Mouse (Mus musculus) frontal cortex, postnatal 25 days (tissue): ENCODE results near the gene Chchd6.
A peak's percentile ranks its signal among the peaks of the same experiment; 100 is the strongest.

ENCODE experiments used
- DNase-seq, 2 experiments: peaks; one replicate each; pipeline ENCODE4 v3.0.0; 2022; ENCODE audit warnings: low spot score in 2 of 2

The Chchd6 gene

GRCm38 (mm10) chr6:89595018-89595776 lies at the start of gene Chchd6:
Gene Chchd6 (minus strand): TSS chr6:89595652.
- peak; percentile 93 for DNase-seq

DNA sequence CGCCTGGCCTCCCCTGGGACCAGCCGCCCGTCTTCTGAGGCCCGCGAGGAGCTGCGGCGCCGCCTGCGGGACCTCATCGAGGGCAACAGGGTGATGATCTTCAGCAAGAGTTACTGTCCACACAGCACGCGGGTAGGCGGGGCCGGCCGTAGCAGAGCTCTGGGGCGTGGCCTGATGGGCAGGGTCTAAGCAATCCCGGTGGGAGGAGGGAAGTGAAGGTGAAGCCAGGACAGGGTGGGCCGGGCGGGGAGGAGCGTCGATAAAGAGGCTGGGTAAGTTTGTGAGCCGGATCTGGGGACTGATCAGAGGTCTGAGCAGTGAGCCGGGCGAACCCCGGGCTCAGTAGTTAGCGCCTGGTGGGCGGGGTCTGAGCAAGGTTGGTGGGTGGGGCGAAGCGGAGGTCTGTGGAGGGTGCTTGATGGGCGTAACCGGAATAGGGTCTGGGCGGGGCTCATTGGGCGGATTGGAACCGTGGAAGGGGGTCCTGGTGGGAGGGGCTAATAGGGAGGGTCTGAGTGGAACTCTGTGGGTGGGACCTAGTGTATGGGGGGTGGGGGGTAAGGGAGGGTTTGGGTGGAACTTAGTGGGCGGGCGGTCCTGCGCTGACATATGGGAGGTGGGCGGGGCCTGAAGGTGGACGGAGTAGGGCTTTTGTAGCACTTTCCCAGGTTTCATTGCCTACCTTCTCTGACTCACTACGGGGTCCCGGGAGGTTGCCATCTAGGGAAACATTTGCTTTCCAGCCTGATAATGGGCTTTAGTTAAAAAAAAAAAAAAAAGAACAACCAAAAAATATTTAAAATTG lies 49.0 kb upstream of the Chchd6 start:
- peak; percentile 56 to 57 for DNase-seq

DNA sequence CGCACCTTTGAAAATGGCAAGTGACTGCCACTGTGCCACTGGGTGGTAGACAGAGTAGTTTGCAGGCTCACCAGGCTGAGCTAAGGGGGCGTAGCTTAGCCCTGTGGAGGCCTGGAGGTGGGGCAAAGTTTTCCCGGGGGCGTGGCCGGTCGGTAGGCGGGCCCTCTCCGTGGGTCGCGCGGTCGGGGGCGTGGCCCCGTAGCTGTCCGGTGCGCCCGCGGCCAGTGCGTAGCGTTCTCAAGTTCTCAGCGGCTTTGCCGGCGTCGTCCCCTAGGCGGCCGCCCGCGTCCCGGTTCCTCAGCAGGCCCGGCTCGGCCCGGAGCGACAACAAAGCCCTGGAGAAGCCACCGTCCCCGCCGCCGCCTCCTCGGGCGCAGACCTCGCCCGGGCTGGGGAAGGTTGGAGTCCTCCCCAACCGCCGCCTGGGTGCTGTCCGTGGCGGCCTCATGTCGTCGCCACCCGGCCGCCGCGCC lies 48.4 kb upstream of the Chchd6 start, which contains the start of gene Txnrd3:
TSS of gene Txnrd3 (plus strand) at position 191 of the 473 bp plus-strand sequence.
- peak; percentile 71 for DNase-seq

- DNase-seq = peak; percentile 42 to 54
Measured at GRCm38 (mm10) chr6:89639025-89639424, 43.6 kb upstream of the Chchd6 start.

- no peak for DNase-seq
Measured at GRCm38 (mm10) chr6:89637977-89638376, 42.5 kb upstream of the Chchd6 start.

GRCm38 (mm10) chr6:89634400-89634799 lies 38.9 kb upstream of the Chchd6 start:
- no peak for DNase-seq

- no peak for DNase-seq
Measured at GRCm38 (mm10) chr6:89633115-89633514, 37.7 kb upstream of the Chchd6 start.

DNA sequence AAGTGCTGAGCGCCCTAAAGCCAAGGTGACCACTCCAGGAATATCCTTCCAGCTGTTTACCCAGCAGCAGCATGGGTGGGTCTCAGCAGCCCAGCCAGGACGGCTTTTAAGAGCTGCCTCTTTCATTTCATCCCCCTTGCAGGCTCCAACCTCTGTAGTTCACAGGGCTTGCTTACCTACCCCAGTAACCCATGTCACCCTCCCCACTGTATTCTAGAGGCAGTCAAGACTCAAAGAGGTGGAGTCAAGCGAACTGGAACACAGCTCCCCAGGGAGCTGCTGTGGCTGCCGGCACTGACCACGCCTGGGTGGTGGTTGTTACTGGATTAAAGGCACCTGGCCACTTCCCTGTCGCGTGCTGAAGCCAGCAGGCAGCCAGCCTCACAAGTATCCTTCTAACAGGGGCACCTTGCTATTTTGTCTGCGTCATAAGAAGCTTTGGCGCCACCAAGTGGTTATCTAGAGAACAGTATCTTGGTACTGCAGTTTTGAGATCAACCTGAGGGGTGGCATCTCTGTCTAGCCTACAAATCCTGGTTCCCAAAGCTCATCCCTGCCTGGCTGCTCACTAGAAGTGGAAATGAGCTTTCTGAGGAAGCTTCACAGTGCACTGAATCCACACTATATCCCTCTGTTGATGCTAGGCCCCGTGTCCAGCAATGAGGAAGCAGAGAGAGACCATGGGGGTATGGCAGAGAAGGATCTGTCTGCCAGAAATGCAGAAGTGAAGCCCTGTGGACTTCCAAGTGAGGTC lies 36.5 kb upstream of the Chchd6 start:
- peak; percentile 65 to 79 for DNase-seq

DNA sequence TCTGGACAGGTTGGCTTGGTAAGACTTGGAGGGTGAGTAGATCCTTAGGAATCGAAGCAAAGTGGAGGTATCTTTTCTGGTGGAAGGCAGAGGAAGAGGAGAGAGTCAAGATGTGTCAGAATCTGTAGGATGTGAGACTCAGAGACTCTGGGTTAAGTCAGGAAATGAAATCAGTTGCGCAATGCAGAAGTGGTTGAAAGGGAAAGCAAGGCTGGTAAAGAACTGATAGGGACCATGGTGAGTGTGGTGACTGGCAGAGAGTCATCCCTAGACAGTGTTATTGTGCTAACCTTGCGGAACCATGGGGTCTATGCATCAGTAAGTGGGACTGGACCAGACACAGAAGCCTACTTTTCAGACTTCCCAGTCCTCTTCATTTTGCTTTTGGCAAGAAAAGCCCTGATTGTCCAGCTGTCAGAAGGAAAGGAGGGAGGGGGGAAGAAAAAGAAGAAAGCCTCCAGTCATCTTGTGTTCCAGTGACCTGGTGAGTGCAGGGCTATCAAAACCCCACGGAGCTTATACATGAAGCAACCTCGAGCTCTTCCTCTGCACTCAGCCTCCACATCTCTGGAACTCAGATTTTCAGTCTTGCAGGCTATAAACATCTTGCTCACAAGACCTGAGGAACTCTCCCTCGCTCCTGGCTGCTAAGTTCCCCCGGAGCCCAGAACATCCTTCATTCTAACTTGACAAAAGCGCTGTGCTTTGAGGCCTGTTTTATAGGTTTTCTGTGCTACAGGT lies 32.8 kb upstream of the Chchd6 start:
- no peak for DNase-seq

DNA sequence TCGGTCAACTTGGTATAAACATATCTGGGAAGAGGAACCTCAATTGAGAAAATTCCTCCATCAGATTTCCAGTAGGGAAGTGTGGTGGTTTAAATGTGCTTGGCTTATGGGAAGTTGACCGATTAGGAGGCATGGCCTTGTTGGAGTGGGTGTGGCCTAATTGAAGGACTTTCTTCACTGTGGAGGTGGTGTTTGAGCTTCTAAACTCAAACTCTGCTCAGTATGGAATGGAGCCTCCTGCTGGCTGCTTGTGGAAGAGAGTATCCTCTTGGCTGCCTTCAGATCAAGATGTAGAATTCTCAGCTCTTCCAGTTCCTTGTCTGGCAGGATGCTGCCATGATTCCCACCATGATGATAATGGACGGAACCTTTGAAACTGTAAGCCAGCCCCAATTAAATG lies 27.2 kb upstream of the Chchd6 start:
- DNase-seq = no peak

- no peak for DNase-seq
Measured at GRCm38 (mm10) chr6:89615373-89615755, 19.9 kb upstream of the Chchd6 start.

DNA sequence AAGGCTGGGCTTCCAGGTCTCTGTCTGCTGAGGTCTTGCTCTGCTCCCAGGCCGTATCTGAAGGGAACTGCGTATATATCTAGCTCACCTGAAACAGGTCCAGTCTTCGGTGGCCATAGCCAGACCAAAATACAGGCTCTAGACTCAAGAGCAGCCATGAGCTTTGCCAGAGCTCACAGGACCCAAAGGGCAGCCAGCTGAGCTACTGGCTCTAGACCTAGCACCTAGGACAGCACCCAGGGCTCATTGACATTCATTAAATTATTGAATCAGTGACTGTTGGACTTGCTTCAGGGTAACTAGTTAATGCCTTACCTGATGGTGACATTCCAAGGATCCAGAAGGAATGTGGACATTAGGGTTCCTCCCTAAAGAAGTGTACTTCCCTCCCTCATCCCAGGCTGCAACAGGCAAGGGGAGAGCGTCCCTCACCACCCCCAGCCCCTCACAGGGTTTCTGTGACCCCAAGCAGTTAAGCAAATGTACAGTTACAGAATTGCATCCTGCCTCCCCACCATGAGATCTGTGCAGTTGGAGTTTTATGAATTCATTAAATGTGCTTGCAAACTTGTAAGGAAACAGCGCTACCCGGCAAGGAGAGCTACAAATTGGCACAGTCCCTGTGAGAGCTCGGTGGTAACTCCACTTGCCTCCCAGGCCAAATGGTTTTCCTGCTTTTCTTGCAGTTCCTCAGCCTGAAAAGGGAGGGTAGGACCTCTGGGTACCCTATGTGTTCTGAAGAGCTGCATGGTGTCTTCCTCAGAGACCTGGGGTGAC lies 19.3 kb upstream of the Chchd6 start:
- DNase-seq = no peak

GRCm38 (mm10) chr6:89614107-89614471 lies 18.6 kb upstream of the Chchd6 start:
- DNase-seq = no peak

GRCm38 (mm10) chr6:89613336-89614106 lies 18.1 kb upstream of the Chchd6 start:
- DNase-seq = no peak

DNA sequence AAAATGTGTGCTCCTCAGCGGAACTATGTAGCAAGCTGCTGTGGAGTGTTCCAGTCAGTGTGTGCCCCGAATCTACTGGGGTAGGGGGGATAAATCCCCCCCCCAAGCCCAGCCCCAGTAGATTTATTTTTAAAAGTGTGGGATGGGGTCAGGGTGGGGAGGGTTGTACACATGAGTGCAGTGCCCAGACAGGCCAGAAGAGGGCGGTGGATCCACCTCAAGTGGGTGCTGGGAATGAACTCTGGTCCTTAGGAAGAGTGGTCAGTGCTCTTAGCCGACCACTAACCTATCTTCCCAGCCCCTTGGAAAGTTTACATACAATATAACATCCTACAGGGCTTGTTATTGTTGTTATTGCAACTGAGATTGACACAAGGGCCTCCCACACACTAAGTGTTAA lies 12.5 kb upstream of the Chchd6 start:
- no peak for DNase-seq

DNA sequence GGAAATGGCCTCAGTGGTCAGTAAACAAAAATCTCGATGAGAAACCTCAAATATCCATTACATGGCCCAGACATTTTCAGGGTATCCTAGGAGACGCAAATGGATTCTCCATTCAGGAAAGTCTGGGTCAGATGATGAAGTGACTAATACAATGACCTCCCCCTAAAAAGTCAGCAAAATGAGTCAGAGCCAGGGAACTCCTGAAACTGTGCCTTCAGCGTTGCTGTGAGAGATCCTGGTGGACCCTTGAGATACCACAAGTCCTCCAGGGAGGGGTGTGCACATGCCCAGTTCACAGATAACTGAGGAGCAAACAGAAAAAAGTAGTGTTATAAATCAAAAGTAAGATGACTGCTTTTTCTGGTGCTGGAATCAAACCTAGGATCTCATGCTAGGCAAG lies 10.6 kb upstream of the Chchd6 start:
- no peak for DNase-seq

DNA sequence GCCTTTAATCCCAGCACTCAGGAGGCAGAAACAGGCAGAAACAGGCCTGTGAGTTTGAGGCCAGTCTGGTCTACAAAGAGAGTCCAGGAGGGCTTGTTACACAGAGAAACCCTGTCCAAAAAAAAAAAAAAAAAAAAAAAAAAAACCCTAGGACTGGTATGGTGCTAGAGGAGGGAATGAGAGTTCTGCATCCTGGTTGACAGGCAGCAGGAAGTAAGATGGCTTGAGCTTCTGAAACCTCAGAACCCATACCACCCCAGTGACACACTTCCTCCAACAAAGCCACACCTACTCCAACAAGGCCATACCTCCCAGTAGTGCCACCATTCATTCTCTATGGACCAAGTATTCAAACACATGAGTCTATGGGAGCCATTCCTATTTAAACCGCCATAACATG lies 1.1 kb upstream of the Chchd6 start:
- DNase-seq = no peak

DNA sequence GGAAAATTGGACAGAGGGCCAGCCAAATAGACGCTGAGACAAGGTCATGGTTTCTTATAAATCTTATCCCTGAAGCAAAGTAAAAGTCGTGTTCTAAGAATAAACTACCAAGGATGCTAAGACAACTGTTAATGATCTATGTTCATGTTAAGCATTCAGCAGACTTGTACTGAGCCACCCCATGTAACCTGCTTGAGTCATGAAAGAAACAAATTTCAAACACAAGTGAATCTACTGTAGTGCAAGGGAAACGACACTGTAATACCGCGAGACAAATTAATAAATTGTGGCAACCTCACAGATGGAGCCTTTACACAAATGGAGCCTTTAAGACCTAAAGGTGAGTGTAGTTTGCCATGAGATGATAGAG lies 310 bp upstream of the Chchd6 start:
- DNase-seq = no peak

- no peak for DNase-seq
Measured at GRCm38 (mm10) chr6:89592016-89592415, 3.4 kb downstream of the Chchd6 start.

GRCm38 (mm10) chr6:89591531-89591930 lies 3.9 kb downstream of the Chchd6 start:
- no peak for DNase-seq
